Mouse (Mus musculus): ENCODE measurements at regions not wholly inside any gene's neighbourhood (a gene's known extent, or its start where the extent isn't known, plus 50 kb on each side); places are given as distances from the start of the nearest gene placed in this dataset.

- no peak for ATAC-seq
- no peak overlapping the region for H3K4me3 ChIP-seq (ENCODE audit: low read length)
- H3K27ac ChIP-seq (ENCODE audit: low read depth, low read length) = no peak overlapping the region
- no peaks in the 10 kb centered on the region for H3K9me3 ChIP-seq (ENCODE audit: control insufficient read depth, low read length)
- no peak overlapping the region for H3K4me2 ChIP-seq (ENCODE audit: low read length)
- no peaks in the 10 kb centered on the region for H3K36me3 ChIP-seq (ENCODE audit: control insufficient read depth, insufficient read depth, low read length)
- H3K27me3 ChIP-seq (replicated peaks; ENCODE audit: control insufficient read depth, insufficient read depth, low read length) = no peaks in the 10 kb centered on the region
- no peak overlapping the region for H3K9ac ChIP-seq (ENCODE audit: low read depth, low read length)
- 74% methylated on average over 9 of the region's 9 CpGs for WGBS
- H3K4me1 ChIP-seq (ENCODE audit: control insufficient read depth, insufficient read depth, low read depth, low read length) = no peaks in the 10 kb centered on the region
These were observed 419.9 kb upstream of the Mctp2 start for GRCm38 (mm10) chr7:72726214-72726854.

DNA sequence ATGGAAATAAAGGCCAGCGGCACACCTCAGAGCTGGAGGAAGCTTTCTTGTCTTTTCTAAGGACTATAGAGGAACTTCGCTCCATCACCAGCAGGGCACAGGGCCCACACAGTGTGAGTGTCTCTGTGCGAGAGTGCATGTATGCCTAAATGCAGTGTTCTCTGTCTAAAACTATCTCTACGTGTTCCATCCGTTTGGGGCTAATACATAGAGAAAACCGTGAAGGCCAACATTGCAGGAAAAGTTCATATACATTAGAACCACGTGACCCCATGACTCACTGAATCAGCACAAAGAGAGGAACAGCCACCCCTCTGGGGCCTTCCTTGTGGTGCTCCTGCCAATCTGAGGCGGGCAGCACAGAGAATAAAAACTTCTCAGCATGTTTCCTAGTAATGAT lies 431.4 kb upstream of the Mctp2 start:
- Histone ChIP-seq H3K4me1 (ENCODE audit: control insufficient read depth, insufficient read depth, low read depth, low read length) (peaks cover 6% of the 10 kb centered on the region), H3K9ac (ENCODE audit: low read depth, low read length) (no peak overlapping the region), H3K4me3 (ENCODE audit: low read length) (no peak overlapping the region), H3K4me2 (ENCODE audit: low read length) (no peak overlapping the region), H3K27me3 (replicated peaks; ENCODE audit: control insufficient read depth, insufficient read depth, low read length) (no peaks in the 10 kb centered on the region), H3K36me3 (ENCODE audit: control insufficient read depth, insufficient read depth, low read length) (no peaks in the 10 kb centered on the region), H3K9me3 (ENCODE audit: control insufficient read depth, low read length) (no peaks in the 10 kb centered on the region), H3K27ac (ENCODE audit: low read depth, low read length) (no peak overlapping the region)
- 32% methylated on average over 8 of the region's 8 CpGs for WGBS
- ATAC-seq = no peak

DNA sequence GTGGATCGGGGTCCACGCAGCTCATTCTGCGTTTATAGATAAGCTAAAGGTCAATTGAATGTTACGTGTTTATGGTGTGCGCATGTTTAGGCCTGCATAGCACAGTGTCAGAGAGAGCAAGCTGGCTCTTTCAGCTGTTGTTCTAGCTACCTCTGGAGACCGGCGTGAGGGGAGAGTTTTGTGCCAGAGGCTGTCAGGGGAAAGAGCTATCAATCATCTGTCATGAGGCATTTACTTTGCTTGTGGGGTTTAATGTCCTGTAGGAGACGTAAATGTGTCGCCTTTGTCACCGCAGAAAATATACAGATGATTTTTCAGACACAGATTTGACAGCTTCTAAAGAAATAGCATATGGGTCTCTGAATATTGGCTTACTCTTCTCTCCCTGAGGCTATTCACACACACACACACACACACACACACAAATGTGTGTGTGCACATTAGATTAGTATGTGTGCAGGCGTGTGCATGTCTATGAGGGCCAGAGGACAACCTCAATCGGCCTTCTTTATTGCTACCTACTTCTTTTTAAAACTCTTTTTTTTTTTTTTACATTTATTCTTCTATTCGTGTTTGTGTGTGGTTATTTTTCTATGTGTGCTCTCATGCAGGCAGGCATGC lies 432.0 kb upstream of the Mctp2 start:
- no peak overlapping the region for H3K9ac ChIP-seq (ENCODE audit: low read depth, low read length)
- H3K4me3 ChIP-seq (ENCODE audit: low read length) = no peak overlapping the region
- H3K9me3 ChIP-seq (ENCODE audit: control insufficient read depth, low read length) = no peaks in the 10 kb centered on the region
- 24% methylated on average over 13 of the region's 13 CpGs for WGBS
- H3K27me3 ChIP-seq (replicated peaks; ENCODE audit: control insufficient read depth, insufficient read depth, low read length) = no peaks in the 10 kb centered on the region
- peaks cover 6% of the 10 kb centered on the region for H3K4me1 ChIP-seq (ENCODE audit: control insufficient read depth, insufficient read depth, low read depth, low read length)
- peak; percentile 64; the same call in 1 of the 2 replicates for ATAC-seq
- no peak overlapping the region for H3K4me2 ChIP-seq (ENCODE audit: low read length)
- H3K36me3 ChIP-seq (ENCODE audit: control insufficient read depth, insufficient read depth, low read length) = no peaks in the 10 kb centered on the region
- no peak overlapping the region for H3K27ac ChIP-seq (ENCODE audit: low read depth, low read length)

- no peaks in the 10 kb centered on the region for H3K27me3 ChIP-seq (replicated peaks; ENCODE audit: control insufficient read depth, insufficient read depth, low read length)
- no peak overlapping the region for H3K4me3 ChIP-seq (ENCODE audit: low read length)
- H3K27ac ChIP-seq (ENCODE audit: low read depth, low read length) = no peak overlapping the region
- ATAC-seq = no peak
- 72% methylated on average over 2 of the region's 2 CpGs for WGBS
- H3K4me2 ChIP-seq (ENCODE audit: low read length) = no peak overlapping the region
- H3K4me1 ChIP-seq (ENCODE audit: control insufficient read depth, insufficient read depth, low read depth, low read length) = peaks cover 6% of the 10 kb centered on the region
- no peaks in the 10 kb centered on the region for H3K9me3 ChIP-seq (ENCODE audit: control insufficient read depth, low read length)
- no peak overlapping the region for H3K9ac ChIP-seq (ENCODE audit: low read depth, low read length)
- no peaks in the 10 kb centered on the region for H3K36me3 ChIP-seq (ENCODE audit: control insufficient read depth, insufficient read depth, low read length)
These were observed 436.0 kb upstream of the Mctp2 start for GRCm38 (mm10) chr7:72742376-72742775.

- WGBS = 40% methylated on average over 10 of the region's 10 CpGs
- H3K9ac ChIP-seq (ENCODE audit: low read depth, low read length) = no peak overlapping the region
- peaks cover 2% of the 10 kb centered on the region; the same call in 1 of the 2 replicates for H3K4me1 ChIP-seq (ENCODE audit: control insufficient read depth, insufficient read depth, low read depth, low read length)
- no peaks in the 10 kb centered on the region for H3K27me3 ChIP-seq (replicated peaks; ENCODE audit: control insufficient read depth, insufficient read depth, low read length)
- no peak overlapping the region for H3K4me2 ChIP-seq (ENCODE audit: low read length)
- no peak overlapping the region for H3K27ac ChIP-seq (ENCODE audit: low read depth, low read length)
- no peaks in the 10 kb centered on the region for H3K36me3 ChIP-seq (ENCODE audit: control insufficient read depth, insufficient read depth, low read length)
- H3K9me3 ChIP-seq (ENCODE audit: control insufficient read depth, low read length) = no peaks in the 10 kb centered on the region
- no peak overlapping the region for H3K4me3 ChIP-seq (ENCODE audit: low read length)
- 0 out of 2 replicates have a peak, but pooled peaks have one; percentile 27 for ATAC-seq
These were observed 445.1 kb upstream of the Mctp2 start for GRCm38 (mm10) chr7:72751501-72751917.

GRCm38 (mm10) chr7:72753053-72753559 lies 446.7 kb upstream of the Mctp2 start:
- Histone ChIP-seq H3K27me3 (replicated peaks; ENCODE audit: control insufficient read depth, insufficient read depth, low read length) (no peaks in the 10 kb centered on the region), H3K4me1 (ENCODE audit: control insufficient read depth, insufficient read depth, low read depth, low read length) (peaks cover 2% of the 10 kb centered on the region; the same call in 1 of the 2 replicates), H3K36me3 (ENCODE audit: control insufficient read depth, insufficient read depth, low read length) (no peaks in the 10 kb centered on the region), H3K9ac (ENCODE audit: low read depth, low read length) (no peak overlapping the region), H3K9me3 (ENCODE audit: control insufficient read depth, low read length) (no peaks in the 10 kb centered on the region), H3K27ac (ENCODE audit: low read depth, low read length) (no peak overlapping the region), H3K4me3 (ENCODE audit: low read length) (no peak overlapping the region), H3K4me2 (ENCODE audit: low read length) (no peak overlapping the region)
- no peak for ATAC-seq
- 67% methylated on average over 3 of the region's 3 CpGs for whole genome bisulfite sequencing

- Histone ChIP-seq H3K4me2 (ENCODE audit: low read length) (no peak overlapping the region), H3K36me3 (ENCODE audit: control insufficient read depth, insufficient read depth, low read length) (no peaks in the 10 kb centered on the region), H3K27me3 (replicated peaks; ENCODE audit: control insufficient read depth, insufficient read depth, low read length) (no peaks in the 10 kb centered on the region), H3K9ac (ENCODE audit: low read depth, low read length) (no peak overlapping the region), H3K4me3 (ENCODE audit: low read length) (no peak overlapping the region), H3K9me3 (ENCODE audit: control insufficient read depth, low read length) (no peaks in the 10 kb centered on the region), H3K27ac (ENCODE audit: low read depth, low read length) (no peak overlapping the region), H3K4me1 (ENCODE audit: control insufficient read depth, insufficient read depth, low read depth, low read length) (no peaks in the 10 kb centered on the region)
- WGBS = 69% methylated on average over 1 of the region's 1 CpGs
- no peak for ATAC-seq
These were observed 456.3 kb upstream of the Mctp2 start for GRCm38 (mm10) chr7:72762711-72763110.

DNA sequence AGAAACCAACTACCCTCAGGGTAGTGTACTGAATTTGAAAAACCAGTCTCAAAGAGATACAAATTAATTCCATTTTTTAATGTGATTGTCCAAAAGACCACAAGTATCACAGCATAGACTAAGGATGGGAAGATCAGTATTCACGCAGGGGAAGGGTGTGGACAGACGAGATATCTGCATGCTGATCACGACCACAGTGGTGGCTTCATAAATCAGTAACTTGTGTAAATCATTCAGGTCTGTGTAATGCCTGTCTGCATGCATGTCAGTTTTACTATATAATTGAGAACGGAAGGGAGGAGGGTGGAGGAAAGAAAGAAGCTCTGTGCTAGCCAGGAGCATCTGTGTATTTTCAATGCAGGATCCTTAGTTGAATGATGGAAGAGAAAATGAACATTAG lies 462.3 kb upstream of the Mctp2 start:
- no peak for ATAC-seq

GRCm38 (mm10) chr7:72774031-72774770 lies 467.8 kb upstream of the Mctp2 start:
- Histone ChIP-seq H3K27me3 (replicated peaks; ENCODE audit: control insufficient read depth, insufficient read depth, low read length) (no peaks in the 10 kb centered on the region), H3K9ac (ENCODE audit: low read depth, low read length) (no peak overlapping the region), H3K9me3 (ENCODE audit: control insufficient read depth, low read length) (no peaks in the 10 kb centered on the region), H3K4me3 (ENCODE audit: low read length) (no peak overlapping the region), H3K4me2 (ENCODE audit: low read length) (no peak overlapping the region), H3K36me3 (ENCODE audit: control insufficient read depth, insufficient read depth, low read length) (no peaks in the 10 kb centered on the region), H3K4me1 (ENCODE audit: control insufficient read depth, insufficient read depth, low read depth, low read length) (0 out of 2 replicates have a peak, but pooled peaks cover 3% of the 10 kb centered on the region), H3K27ac (ENCODE audit: low read depth, low read length) (0 out of 2 replicates have a peak overlapping the region, but pooled peaks have one; percentile 40)
- ATAC-seq = peak; percentile 94
- 24% methylated on average over 3 of the region's 3 CpGs for WGBS

More for the DNA sequence above, 462.3 kb upstream of the Mctp2 start:
- Histone ChIP-seq H3K9me3 (ENCODE audit: control insufficient read depth, low read length) (no peaks in the 10 kb centered on the region), H3K27ac (ENCODE audit: low read depth, low read length) (no peak overlapping the region), H3K9ac (ENCODE audit: low read depth, low read length) (no peak overlapping the region), H3K4me3 (ENCODE audit: low read length) (no peak overlapping the region), H3K27me3 (replicated peaks; ENCODE audit: control insufficient read depth, insufficient read depth, low read length) (no peaks in the 10 kb centered on the region), H3K4me1 (ENCODE audit: control insufficient read depth, insufficient read depth, low read depth, low read length) (no peaks in the 10 kb centered on the region), H3K4me2 (ENCODE audit: low read length) (no peak overlapping the region), H3K36me3 (ENCODE audit: control insufficient read depth, insufficient read depth, low read length) (no peaks in the 10 kb centered on the region)
- 68% methylated on average over 4 of the region's 4 CpGs for WGBS
